Mouse (Mus musculus) cerebellum, postnatal 36 days (tissue): ENCODE measurements around the gene Anapc16.

Source experiments
- DNase-seq, 2 experiments: peaks; one replicate each; pipeline ENCODE4 v3.0.0; 2021 to 2022; ENCODE audit warnings: mixed read lengths in 2 of 2

Anapc16 gene

GRCm38 (mm10) chr10:59969821-59970449 is 33.0 kb downstream of the Anapc16 start:
- peak; percentile 76 to 92 for DNase-seq

DNA sequence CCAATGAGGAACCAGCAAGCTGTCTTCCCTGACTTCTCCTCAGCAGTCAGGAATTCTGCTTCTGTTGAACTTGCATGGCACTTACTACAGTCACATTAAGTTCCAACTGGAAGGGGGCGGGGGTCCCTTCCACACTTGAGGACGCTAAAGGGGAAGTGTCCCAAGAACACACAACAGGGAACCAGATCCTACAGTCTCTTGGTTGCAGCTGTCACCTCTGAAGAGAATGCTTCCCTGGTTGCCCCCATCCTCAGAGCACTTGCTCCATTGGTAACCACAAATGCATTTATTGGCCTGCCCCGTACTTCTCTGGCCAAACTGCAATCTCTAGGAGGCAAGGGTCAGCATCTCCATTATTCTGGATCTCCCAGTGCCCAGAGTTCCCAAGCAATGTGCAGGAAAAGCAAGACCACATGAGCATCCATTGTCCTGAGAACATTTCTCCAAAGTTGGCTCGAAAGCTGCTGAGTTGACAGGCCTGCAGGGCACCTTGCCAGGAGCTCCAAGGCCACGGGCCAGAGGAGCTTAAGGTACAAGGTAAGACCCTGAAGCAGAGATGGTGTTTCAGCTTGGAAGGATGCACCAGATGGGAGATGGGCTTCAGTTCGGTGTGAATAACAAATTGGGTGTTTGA is 35.5 kb downstream of the Anapc16 start:
- peak; percentile 59 to 61 for DNase-seq

- DNase-seq, result no peak
Observed at GRCm38 (mm10) chr10:59966743-59967142, 36.2 kb downstream of the Anapc16 start.

GRCm38 (mm10) chr10:59965788-59966187 is 37.1 kb downstream of the Anapc16 start:
- DNase-seq, result no peak

GRCm38 (mm10) chr10:59965362-59965695 is 37.6 kb downstream of the Anapc16 start:
- DNase-seq, result no peak

GRCm38 (mm10) chr10:59964504-59965361 is 38.2 kb downstream of the Anapc16 start:
- DNase-seq, result no peak

- no peak for DNase-seq
Observed at GRCm38 (mm10) chr10:59963609-59964008, 39.3 kb downstream of the Anapc16 start.

GRCm38 (mm10) chr10:59959517-59959916 is 43.4 kb downstream of the Anapc16 start:
- DNase-seq, result no peak

GRCm38 (mm10) chr10:59958458-59958857 is 44.5 kb downstream of the Anapc16 start:
- DNase-seq, result no peak

DNA sequence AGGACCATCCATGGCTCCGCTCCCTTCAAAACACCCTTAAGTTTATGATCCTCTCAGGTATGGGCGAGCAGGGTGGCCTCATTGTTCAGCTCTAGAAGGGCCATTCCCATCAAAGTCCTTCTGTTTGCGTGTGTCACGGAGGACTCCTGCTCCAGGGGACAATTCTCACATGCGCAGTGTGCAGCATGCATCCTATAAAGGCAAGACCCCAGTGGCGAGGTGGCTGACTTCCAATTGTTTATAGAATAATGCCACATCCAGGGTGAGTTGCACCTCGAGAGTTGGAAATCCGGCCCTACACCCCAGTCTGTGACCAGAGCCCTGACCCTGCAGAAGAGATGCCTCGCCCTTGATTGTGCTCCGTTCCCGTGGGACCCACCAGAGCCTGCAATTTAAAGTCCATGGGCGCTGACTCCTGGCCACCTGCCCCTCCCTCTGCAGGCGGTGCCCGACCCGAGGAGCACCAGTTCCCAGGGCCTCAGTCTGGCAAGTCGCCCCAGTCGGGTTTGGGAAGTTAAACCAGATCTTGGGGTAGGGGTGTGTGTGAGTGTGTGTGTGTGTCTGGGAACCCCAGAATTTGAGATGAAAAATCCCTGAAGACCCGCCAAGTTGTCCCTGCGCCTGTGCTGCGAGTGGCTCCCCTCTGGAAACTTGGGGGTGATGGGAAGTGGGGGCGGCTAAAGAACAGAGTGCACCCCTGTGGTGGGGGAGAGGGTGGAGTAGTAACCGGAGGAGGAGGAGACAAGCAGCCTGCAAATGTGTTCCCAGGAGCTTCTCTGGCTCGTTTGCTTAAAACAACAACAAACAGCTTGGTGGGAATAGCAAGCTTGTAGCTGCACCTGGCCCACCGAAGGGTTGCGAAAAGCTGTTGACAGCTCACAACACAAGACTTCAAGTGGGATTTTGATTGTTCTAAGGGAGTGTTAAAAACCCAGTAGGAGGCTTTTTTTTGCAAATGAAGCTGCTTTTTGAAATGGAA is 45.5 kb downstream of the Anapc16 start:
- DNase-seq, result no peak

GRCm38 (mm10) chr10:59956681-59957080 is 46.3 kb downstream of the Anapc16 start:
- no peak for DNase-seq

GRCm38 (mm10) chr10:59953564-59954039 is 49.3 kb downstream of the Anapc16 start:
- DNase-seq, result no peak

DNA sequence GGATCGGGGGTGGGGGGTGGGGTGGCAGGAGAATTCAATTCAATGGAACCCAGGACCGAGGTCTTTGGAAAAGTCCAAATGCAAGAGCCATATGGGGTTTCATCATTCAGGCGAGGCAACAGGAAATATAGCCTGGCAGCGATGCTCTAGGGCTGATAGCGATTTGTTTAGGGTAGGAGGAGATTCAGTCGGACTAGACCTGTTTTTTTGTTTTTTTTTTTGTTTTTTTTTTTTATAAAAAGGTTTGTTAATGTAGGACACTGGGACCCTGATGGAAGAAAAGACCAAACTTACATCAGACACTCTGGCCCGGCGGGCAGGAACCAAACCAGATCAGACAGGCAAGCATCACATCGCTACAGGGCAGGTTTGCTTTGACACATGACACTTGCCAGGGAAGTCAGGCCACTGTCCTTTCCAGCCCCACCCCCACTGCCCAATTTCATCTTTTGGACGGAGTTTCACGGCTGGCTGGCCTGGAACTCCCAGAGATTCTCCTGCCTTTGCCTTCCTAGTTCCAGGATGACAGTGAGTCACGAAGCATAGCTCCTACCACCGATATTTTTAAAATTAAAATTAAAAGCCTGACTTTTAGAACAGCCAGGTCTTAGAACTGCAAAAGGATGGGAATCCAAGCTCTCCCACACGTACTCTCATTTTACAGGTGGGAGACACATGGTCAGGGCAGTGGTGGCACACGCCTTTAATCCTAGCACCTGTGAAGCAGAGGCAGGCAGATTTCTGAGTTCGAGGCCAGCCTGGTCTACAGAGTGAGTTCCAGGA is 50.0 kb downstream of the Anapc16 start:
- peak; percentile 57 to 58 for DNase-seq

- DNase-seq, result peak; percentile 73 to 75
Observed at GRCm38 (mm10) chr10:59952152-59952780, 50.7 kb downstream of the Anapc16 start.

- DNase-seq, result peak; percentile 99 to 100
Observed at GRCm38 (mm10) chr10:59951211-59952151, 51.5 kb downstream of the Anapc16 start, which contains the start of gene Ddit4. TSS of gene Ddit4 (minus strand) at chr10:59951834.

- peak; percentile 85 to 89 for DNase-seq
Observed at GRCm38 (mm10) chr10:59950716-59951191, 52.2 kb downstream of the Anapc16 start.

GRCm38 (mm10) chr10:59949783-59950605 is 52.9 kb downstream of the Anapc16 start:
- DNase-seq, result no peak

GRCm38 (mm10) chr10:59949255-59949648 is 53.7 kb downstream of the Anapc16 start:
- peak in 1 of 2 experiments; percentile 42 for DNase-seq
